Mouse (Mus musculus) c-Kit-positive CD71-positive TER-119-positive erythroid progenitor cells, embryonic 14.5 days (primary cell): ENCODE data around the gene Fktn.
"Not testable (repeated sequence)": the region's sequence is repeated elsewhere in the genome, so short reads cannot be mapped to it uniquely, and the experiment has no call there.

Source experiments
- DNase-seq: peaks from one replicate; pipeline ENCODE4 v3.0.0-alpha.2; 2013; ENCODE audit warnings: low spot score

Gene Fktn

DNA sequence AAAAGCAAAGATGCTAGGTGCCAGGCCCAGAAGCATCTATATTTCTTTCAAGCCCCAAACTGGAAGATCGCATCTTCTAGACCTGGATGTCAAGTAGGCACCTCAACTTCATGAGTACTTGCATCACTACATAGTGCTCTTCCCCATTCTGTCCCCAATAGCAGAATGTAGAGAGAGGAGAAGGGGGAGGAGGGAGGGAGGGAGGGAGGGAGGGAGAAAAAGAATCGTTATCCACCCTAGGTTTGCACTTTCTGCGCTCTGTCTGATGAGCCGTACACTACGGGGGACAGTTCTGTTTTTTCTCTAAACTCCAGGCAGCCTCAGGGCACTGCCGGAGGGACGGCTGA is at the start of gene Fktn:
Gene Fktn (plus strand): TSS at position 295 of the 347 bp plus-strand sequence.
- no peak for DNase-seq

DNA sequence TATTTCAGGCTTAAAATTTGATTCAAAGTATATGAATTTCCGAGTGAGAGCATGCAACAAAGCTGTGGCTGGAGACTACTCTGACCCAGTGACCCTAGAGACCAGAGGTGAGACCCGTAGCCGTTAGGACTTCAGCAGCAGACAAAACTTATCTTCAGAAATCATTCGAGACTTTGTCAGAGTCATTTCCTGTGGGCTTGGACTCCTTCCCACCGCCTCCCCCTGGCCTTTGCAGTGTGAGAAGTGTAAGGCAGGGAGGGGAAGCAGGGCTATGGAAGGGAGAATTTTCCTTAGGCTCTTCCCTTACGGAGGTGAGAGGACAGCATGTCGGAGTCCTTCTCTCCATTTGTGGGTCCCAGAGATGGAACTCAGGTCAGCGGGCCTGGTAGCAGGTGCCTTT is 31.7 kb upstream of the Fktn start:
- no peak for DNase-seq

DNA sequence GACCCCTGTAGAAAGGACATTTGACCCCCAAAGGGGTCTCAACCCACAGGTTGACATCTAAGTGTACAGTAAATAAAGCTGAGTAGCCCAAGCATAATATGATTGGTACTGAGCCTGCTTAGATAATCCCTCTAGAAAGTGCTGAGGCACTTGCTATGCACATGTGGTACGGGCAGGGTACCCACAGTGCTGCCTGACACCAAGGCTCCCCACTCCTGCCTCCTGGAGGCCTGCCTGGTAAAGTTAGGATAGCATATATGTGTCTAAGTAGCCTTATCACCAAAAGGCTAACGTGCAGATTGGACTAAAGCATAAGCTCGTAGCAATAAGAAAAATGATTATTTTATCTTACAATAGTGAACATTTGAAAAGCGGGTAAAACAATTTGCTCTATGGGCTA is 24.8 kb upstream of the Fktn start:
- DNase-seq, result no peak

DNA sequence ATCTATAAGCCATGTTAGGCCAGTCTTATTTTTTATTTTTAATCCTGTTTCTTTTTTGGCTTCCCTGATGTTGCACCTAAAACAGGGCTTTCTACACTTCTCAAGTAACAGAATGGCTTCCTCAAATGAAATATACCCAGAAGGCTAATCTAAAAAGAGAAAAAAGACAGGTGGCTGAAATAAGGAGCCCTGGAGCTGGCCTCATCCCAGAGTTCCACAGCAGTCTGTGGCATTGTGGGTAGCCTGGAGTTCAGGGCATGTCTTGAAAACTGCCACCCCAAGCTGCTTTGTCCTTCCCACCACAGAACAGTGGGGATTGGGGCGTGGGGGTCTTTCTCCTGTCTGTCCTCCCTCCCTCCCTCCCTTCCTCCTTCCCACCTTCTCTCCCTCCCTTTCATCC is 22.4 kb upstream of the Fktn start:
- DNase-seq, result no peak

DNA sequence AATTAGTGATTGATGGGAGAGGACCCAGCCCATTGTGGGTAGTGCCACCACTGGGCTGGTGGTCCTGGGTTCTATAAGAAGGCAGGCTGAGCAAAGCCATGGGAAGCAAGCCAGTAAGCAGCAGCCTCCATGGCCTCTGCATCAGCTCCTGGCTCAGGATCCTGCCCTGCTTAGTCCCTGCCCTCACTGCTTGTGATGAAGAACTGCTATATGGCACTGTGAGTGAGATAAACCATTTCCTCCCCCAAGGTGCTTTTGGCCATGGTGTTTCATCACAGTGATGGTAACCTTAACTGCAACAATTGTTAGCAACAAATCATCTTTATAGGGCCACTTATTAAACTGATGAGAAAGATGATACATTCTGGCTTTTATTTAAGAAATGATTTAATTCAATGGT is 4.6 kb upstream of the Fktn start:
- DNase-seq, result not testable (repeated sequence)

DNA sequence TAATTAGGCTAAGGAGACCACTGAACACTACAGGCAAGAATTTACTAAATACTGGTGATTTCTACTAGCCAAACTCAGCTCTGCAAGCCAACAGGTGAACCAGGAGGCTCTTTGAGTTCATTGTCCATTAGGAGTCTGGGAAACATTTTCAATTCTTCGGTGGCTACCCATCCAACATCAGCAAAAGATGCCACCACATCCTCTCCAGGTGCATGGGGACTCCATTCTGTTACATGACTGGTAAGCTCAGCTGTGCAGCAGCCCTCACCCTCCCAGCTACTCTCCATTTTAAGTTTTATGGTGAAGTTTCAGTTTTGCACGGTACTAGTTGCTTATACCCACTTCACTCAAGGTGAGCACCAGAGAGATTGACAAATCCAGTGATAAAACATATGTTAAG is 3.8 kb upstream of the Fktn start:
- no peak for DNase-seq

DNA sequence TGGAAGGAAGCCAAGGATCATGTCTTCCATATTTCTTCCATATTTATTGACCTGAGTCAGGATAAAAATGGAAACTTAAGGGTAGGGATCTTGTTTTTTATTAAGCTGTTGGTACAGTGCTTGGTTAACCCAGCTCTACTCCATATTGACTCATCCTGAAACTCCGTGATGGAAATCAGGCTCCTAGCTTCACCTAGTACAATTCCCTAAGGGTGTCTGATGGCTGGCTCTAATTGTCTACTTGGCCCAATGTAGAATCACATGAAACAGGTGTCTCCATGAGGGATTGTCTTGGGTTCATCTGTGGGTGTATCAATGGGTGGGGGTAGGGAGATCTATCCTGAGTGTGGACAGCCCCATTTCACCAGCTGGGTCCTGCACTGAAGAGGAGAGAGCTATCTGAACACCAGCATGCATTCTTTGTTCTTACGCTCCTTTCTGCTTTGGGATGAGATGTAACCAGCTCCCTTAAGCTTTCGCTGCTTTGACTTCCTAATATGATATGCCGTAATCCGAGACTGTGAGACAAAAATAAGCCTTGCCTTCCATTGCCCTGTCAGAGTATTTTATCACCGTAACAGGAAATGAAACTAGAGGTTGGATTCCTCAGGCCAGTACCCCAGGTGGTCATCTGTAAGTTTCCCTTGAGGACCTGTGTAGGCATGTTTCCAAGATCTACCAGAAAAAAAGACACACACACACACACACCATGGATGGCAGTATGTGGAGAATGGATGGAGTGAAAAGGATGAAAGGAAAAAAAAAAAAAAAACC is 3.1 kb upstream of the Fktn start:
- DNase-seq, result no peak

DNA sequence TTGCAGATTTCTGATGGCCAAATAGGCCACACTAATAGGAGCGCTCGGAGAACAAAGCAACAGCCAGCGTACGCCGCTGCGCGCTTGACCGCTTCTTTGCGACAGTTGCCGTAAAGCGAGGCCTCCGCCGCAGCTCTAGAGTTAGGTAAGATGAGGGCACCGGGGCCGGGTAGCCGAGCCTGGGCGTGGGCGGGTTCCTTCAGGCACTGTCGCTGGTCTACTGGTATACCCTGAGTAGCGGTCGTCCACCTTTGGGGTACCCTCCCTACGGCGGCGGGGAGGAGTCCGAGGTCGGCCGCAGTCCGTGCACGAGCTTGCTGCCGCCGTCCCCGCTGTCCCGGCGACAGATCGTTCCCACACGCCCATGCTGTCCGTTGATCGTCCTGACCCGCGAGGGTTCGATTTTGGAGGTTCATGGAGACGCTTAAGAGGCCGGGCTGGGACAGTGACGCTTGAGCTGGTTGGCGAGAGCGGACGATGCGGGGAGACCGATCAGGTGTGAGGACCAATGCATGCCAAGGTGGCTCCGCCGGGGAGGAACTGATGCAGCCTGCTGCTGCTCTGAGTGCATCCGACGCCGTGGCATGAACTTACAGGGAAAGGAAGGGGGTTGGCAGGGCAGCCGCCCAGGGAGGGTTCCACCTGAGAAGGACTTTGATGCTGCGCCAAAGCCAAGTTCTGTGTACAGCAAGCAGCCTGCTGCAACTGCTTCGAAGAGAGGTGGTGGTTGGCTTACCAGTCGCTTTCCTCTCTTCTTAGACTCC is 435 bp downstream of the Fktn start:
- peak; percentile 89 for DNase-seq

DNA sequence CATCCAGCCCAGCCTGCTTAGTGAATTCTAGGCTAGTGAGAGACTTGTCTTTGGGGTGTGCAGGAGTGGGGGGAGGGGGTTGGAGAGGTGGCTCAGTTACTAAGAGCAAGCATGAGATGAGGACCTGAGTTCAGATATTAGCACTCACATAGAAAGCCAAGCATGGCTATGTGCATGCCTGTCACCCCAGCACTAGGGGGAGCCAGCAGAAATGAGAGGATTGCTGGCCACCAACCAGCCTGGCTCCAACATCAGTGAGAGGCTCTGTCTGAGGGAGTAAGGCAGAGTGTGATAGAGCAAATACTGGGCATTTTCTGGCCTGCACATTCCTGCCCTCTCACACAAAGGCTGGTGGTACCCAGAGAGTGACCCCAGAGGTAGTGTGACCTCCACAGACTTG is 2.2 kb downstream of the Fktn start:
- DNase-seq, result no peak

DNA sequence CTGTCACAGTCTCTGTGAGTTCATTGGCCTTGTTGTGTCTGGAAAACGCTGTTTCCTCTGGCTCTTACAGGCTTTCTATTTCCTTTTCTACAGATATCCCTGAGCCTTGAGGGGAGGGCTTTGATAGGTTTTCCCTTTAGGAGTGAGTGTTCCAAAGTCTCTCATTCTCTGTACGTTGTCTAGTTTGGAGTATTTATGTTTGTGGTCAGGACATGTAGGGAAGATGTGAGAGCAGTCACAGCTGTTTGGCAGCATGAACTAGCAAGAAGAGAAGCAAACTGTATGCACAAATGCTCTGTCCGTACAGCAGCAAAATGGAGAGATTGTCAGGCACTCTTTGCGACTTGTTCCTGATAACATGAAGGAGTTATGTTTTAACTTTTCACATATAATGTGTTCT is 3.7 kb downstream of the Fktn start:
- DNase-seq, result no peak

DNA sequence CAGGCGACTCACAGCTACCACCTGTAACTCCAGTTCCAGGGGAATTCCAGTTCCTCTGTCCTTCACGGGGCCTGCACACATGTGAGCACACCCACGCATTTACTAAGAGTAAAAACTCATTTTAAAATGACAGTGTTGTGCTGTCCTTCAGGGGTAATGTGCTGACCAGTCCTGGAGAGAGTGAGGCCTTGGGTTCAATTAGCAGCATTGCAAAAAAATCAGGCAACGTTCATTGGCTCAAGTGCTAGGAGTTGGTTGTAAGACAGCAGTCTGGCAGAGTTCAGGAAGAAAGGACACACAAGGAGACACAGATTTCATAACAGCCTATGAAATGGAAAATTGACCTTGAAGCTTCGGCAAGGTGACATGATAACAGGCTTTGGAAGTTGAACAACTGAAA is 4.5 kb downstream of the Fktn start:
- DNase-seq, result no peak

DNA sequence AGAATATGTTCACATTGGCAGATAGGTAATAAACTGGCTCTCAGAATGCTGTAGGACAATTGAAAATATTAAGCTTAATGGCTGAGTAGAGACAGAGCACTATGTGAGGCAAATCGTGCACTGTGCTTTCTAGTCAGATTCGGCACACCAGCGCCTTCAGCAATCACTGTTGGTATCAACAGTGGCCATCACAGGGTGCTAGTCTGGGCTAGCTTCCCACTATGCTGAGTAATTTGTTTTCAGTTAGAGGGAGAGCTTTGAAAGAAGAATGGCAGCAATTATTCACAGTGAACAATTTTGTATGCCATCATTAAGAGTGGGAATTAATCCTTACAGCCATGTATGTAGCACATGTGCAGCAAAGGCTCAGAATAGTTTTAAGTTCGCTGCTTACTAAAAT is 8.7 kb downstream of the Fktn start:
- DNase-seq, result no peak

DNA sequence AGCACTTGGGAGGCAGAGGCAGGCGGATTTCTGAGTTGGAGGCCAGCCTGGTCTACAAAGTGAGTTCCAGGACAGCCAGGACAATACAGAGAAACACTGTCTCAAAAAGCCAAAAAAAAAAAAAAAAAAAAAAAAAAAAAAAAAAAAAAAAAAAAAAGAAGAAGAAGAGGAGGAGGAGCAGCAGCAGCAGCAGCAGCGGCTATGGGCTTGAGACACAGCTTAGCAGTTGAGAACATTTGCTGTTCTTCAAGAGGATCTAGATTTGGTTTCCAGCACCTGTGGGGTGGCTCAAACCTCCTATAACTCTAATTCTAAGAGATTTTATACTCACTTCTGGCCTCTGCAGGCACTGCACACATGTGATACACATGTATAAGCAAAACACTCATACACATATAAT is 12.3 kb downstream of the Fktn start:
- DNase-seq, result not testable (repeated sequence)

DNA sequence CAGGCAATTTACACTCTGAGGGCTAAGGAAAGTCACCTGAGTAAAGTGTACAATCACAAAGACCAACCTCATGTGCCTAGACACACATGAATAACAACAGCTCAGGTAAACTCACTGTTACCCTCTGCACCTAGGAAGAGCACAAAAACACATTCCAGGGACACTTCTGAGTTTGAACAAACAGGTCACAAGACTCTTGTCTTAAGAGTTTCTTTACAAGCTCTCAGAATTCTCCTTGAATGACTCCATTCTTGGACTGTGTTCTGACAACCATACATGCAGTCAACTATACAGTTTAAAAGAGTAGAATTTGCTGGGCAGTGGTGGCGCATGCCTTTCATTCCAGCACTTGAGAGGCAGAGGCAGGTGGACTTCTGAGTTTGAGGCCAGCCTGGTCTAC is 14.3 kb downstream of the Fktn start:
- no peak for DNase-seq

DNA sequence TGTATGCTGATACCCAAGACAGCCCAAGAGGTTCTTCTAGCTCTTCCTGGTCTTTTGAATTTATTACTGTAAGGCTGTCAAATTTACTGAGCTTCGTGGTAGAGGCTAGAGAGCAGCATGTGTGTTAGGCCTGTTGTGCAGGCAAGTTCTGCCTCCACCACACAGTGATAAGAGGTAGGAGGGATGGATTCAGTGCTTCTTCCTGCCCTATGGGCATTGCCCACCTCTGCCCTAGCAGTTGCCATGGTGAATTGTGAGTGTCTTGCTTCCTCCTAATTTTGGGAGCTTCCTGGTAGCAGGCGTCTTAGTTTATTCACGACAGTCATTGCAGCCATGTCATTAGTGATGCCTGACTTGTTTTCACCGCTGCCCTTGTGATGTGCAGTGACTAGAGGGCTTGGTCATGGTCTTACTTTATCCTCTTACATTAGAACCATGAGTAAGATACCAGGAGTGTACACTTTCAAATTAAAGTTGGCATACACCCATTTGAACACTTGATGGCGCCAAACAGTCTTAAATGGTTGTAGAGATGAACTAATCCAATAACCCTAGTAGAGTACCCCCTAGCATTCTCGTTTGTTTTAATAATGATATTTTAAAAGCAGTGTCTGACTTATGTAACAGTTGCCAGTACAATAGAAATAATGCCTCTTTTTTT is 25.3 kb downstream of the Fktn start:
- peak; percentile 32 for DNase-seq

DNA sequence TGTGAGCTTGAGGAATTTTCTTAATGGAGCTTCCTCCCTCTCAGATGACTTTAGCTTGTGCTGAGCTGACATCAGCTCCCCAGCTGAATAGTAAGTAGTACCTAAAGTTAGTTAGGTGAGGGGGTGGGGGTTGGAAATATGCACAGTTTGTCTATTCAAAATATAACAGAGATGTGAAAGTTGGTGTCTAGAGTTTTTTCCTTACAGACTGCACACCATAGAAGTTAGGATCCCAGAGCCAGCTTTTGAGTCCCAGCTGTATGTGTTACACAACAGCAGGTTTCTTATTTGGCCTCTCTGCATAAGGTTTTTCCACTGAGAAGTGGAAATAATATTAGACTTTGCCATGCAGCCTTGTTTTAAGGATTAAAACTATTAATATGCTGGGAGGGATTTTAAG is 36.0 kb downstream of the Fktn start:
- no peak for DNase-seq

DNA sequence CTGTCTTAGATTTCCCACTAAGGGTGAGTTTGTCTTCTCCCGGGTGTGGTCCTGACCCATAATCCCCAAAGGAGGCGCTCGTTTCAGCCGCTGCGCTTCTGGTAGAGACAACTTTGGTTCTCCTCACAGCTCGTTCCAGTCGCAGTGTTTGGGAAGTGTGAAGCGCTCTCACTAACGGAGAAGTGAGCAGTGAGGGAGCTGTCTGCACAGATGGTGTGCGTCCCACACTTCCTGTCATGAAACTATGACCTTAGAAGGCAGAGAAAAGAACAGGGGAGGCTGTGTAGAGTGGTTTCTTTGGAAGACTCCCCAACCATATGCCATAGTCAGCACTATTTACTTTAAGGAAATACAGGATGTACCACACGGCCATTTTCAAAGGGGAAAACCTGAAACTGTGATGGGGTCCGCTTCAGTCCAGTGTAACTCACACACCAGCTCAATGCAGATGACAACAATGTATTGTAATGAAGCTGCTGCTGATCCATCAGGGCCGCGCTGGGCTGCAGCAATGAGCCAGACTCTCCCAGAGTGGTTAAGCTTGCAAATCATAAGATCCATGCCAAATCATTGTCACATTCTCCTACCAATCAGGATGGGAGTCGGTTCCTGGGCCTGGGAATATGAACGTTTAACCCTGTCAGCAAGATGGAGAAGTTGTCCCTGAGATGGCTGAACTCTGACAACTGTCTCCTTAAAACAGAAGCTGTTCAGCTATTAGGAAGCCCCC is 36.8 kb downstream of the Fktn start:
- DNase-seq, result no peak

DNA sequence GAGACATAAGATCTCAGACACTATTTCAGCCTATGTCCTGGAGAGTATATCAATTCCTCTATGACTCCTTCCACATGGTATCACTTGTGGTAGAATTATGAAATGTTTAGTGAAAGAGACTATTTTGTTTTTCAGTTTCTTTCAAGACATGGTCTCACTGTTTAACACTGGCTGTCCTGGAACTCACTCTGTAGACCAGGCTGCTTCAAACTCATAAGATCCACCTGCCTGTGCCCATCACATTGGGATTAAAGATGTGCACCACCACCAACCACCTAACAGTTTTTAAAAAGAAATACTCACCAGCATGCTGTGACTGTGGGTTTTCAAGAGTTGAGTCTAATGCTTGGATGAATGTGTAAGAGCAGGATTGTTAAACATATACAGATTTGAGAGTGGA is 43.2 kb downstream of the Fktn start:
- no peak for DNase-seq

DNA sequence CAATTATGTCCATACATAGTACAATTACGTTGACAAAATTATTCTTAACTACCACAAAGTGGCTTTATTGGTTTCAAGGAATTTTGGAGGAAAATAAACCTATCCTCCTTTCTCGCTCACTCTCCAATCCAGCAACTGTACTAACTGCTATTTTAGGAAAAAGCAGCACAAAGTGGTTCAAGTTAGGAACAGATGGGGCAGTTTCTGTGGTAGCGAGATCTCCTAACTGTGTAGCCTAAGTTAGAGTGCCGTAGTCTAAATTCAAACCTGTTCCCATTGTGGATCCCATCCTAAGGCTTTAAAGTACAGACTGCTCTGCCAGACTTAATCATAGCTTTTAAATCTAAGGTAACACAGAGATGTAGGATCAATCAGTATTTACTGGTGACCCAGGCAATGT is 45.0 kb downstream of the Fktn start:
- no peak for DNase-seq

DNA sequence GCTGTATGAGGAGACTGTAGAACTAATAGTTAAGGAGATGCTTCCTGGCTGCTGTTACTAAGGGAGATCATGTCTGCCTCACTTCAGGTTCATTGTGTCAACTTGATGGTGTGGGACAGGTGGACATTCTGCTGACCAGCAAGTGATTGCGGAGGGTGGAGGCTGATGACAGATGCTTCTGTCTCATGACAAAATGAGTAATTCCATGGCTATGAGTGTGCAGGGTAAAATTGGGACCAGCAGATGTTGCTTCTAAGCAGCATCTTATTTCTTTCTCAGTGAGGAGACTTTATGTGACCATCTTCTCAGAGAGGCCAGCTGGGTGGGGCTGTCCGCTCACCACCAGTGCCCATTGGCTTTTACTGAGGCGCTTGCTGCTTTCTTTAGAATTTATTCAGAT is 45.9 kb downstream of the Fktn start:
- DNase-seq, result no peak

DNA sequence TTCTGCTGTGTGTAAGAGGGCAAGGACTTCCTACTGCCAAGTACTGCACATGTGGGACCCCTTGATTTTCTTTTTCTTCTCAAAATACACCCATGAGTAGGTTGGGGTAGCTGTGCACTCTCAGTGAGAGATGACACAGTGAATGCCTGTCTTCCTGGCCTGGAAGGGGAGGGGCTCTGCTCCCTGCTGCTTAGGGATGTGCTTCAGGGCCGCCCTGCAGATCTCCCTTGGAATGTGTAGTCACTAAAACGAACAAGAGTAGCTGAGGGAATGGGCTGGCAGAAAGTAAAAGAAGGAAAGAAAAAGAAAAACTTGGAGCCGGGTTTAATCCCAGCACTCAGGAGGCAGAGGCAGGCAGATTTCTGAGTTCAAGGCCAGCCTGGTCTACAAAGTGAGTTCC is 48.7 kb downstream of the Fktn start:
- DNase-seq, result no peak

DNA sequence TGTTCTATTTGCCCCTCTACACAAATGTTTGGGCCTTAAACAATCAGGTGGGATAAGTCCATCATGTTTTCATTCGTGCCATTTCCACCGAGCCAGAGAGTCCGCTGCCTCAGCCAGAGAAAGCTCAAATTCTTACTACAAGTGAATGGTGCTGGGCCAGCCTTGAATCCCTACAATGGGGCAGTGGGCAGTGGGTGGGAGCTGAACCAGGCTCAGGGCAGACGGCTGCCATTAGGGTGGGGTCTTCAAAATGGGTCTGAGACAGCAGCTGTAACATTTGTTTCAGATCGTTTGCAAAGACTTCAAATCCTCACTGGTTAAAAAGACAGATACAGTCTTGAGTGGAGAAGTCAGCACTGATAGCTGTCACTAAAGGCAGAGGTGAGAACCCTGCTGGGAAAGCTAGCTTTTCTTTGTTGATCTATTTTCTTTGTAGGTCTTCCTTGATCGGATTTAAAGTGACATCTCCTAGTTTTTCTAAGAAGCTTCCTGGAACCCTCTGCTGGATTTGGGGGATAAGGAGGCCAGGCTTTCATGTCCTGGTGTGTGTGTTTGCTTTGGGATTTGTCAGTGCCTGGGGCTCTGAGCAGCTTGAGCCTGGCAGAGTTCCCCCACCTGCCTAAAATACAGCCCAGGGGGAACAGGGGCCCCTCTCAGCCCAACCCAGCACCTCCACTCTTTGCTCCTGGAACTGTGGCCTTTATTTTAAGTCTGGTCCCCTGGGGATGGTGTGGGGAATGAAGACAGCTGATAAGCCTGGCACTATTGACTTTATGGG is 57.3 kb downstream of the Fktn start:
- DNase-seq, result no peak
